Mouse (Mus musculus) fat pad, adult 2 months (tissue): ENCODE results near the gene Hebp1.

Experiments
- DNase-seq: peaks from one replicate; pipeline ENCODE4 v3.0.0-alpha.2; 2011; ENCODE audit warnings: low read depth, low spot score; ENCODE audit errors: extremely low read depth

Hebp1 gene

DNA sequence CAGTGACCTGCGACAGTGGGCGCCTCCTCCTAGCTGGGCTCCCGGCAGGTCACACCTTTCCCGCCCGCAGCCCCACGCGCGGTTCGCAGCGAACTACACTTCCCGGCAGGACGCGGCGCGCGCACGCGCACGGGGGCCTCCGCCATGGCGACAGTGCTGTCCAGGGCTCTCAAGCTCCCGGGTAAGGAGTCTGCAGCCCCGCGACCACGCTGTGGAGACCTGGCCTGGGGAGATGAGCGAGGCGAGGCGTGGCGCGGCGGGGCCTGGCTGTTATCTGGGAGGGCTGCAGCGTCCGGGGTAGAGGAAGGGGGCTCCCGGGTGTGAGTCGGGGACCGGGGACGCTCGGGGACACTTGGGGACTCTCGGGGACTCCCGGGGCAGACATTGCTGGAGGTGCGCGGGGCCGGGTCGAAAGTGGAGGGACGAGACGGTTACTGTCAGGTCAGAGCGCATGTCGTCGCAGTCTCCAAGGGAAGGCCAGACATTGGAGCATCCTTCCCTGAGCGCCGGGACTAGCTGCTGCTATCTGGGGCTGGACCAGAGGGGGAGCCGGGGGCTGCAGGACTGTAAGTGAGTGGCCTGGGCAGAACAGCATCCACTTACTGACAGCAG lies at the start of gene Hebp1, which contains the start of gene Fam234b:
Hebp1 (minus strand) TSS at position 102 of the 612 bp plus-strand sequence.
Fam234b (plus strand) TSS at position 57 of the 612 bp plus-strand sequence.
- DNase-seq = no peak

DNA sequence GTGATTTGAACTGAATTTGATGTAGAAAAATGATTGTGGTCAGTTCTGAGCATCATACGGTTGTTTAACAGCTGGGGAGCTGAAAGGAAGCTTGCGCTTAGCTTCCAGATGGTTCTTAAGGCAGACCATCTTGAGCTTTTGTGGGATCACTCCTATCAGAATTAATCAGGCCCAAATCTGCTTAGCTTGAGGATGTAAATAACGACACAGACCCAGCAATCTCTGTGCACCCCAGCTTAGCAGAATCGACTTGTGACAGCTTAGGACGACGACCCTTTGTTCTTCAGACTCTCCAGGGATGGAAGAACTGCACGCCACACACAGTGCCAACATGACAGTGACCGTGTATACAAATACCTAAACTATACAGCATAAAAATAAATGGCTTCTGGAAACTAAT lies 47.8 kb upstream of the Hebp1 start:
- no peak for DNase-seq

DNA sequence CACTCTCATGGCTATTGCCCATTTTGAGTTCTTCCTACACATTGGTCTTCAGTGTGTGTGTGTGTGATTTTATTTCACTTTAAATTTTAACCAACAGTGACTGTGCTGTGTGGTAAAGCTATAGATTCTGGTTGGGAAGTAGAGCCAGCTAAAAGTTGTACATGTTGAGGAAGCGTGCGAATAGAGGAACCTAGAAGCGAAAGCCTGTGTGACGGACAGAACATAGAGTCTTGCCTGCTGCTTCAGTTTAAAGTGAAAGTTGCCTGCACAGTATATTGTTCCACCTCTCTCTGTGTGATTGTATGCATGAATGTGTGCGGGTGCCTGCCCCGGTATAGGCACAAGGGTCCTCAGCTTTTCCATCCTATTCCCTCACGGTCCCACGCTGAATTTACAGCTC lies 42.5 kb upstream of the Hebp1 start:
- DNase-seq = no peak

DNA sequence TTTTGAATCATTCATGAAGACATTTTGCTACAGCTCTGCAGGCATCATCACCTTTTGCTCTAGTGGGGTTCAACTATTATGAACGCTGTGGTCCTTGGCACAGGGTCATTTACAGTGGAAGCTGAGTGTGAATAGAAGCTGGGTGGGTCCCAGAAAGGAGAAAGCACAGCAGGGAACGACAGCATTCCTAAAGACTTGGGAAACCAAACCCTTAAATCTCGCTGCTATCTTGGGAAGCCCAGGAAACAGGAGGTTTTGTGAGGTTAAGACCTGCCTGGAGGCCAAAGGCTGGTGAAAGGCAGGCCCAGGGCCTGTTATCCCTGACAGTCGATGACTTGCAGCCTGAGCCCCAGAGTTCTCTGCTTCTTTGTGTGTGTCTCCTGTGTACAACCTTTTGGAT lies 40.4 kb upstream of the Hebp1 start:
- no peak for DNase-seq

DNA sequence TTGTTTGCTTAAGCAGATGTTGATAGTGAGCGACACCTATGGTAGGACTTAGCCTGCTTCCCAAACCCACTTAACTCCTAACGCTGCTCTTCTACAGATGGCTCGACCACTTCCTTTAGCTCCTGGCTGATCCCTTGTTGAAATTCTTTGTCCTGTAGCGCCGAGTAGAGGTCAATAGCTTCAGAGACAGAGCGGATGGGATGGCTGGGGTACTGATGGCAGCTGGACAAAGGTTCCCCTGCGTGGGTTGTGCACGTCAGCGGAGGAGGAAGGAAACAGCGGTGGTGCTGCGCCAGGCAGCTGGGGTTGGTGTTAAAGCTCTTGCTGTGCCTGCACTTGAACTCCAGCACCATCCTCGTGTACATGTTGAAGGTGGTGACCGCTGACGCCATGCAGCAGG lies 39.5 kb upstream of the Hebp1 start:
- DNase-seq = no peak

DNA sequence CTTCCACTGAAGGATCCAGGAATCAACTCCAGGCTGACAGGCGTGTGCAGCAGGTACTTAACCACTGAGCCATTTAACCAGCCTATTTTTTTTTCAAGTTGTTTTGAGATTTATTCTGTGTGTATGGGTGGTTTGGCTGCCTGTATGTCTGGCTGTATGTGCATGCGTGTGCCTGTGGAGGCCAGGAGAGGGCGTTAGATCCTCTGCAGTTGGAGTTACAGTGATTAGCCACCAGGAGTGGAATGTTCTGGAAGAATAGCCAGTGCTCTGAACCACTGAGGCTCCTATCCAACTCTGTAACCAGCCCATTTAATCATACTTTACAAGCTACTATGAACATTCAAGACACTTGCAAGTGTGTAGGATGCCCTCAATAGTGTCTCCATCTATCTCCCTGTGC lies 38.8 kb upstream of the Hebp1 start:
- DNase-seq = no peak

DNA sequence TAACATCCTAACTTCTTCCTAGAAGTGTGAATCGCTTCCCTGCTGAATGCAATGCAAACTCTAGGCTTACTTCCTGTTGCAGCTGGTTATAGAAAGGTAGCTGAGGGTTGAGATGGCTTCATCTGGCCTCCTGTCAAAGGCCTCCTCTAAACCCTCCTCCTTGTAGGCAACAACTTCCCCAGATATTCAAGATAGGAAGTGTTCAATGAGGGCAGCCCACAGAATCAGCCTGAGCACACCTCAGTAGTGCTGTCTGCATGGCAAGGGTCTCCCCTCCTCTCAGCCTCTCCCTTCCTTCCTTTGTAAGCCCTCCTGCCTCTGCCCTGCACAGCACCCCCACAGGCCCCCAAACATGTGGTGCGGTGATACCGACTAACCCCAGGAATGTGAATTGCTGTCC lies 37.9 kb upstream of the Hebp1 start:
- no peak for DNase-seq

DNA sequence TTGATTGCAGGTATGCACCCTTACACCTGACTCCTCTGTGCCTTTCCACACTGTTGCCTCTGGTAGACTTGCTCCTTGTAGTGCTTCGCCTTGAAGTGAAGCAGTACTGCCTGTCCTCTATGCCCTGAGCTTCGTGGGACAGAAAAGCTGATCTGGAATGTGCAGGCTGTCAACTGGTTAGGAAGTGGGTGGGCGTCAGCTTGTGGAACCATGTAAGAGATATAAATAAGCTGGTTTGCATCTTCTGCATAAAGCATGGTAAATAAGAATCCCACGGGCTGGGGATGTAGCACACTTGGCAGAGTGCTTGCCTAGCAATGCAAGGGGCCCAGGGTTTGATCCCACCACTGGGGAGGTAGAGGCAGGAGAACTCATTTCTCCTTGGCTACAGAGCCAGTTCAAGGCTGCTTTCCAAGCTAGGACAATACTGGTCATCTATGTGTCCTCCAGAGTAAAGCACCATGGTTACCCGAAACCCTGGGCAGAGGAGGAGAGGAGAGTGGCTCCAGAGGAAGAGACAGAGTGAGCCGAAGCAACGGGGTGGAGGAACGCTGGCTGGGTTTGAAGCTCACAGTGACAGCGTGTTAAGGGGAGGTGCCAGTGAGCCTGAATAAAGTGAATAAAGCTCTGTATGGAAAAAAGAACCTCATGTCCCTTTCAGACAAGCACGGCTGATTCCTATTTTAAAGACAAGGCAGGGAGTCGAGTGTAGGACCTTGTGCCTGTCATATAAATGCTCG lies 34.8 kb upstream of the Hebp1 start:
- DNase-seq = no peak

DNA sequence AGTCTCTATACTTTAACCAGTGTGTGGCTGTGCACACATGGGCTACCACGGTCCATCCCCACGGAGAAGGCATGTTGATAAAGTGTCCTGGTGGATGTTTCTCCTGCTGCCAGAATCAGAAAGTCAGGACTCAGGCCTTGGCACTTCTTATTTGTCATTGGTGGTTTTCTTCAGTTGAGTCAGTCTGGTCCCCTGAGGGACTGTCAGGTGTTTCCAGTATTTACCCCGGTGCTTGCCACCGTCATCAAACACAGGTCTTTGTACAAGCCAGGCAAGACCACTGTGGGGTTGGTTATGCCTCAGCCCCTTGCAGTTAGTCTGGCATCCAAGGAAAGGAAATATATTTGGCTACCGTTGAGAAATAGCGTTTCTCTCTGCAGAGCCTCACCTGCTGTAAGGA lies 32.8 kb upstream of the Hebp1 start:
- no peak for DNase-seq

DNA sequence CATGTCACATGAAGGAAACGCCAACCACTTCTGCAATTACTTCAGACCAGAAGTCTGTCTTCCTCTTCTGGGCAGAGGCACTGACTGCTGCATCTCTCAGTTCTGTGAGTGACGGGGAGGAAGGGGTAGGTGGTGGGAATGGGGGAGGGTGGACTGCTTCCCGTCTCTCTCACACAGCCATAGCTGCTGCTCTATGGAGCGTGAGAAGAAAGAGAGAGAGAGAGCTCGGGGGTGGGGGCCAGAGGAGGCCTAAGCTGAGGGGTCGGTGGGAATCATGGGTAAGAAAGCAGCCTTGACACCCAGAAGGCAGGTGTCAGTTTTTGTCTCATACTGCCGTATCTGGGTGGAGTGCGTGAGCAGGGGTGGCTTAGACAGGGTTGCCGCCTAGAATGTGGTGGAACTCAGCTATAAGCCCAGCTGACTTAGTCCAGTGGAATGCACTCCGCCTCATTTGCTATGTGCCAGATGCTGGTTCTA lies 30.7 kb upstream of the Hebp1 start:
- no peak for DNase-seq

DNA sequence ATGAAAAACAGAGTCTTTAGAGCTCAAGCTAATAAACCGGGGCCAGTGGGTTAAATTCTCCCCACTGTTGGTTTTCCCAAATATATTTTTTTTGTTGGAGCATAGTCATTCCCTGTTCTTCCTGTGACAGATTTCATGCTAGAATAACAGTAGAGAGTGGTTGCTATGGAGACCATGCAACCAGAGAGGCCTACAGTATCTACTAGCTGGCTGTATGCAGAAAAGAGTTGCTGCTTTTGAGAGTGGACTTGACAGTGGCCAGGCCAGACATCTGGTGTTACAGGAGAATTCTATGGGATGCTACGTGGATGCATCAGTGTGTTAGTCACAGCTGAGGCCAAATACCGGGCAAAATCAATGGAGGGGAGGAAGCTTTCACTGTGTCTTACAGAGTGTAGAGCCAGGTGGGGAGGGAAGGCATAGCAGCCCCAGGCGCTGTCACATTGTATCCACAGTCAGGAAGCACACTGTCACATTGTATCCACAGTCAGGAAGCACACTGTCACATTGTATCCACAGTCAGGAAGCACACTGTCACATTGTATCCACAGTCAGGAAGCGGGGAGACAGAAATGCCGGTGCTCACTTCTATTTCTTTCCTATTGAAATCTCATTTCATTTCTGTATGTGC lies 26.1 kb upstream of the Hebp1 start:
- no peak for DNase-seq

DNA sequence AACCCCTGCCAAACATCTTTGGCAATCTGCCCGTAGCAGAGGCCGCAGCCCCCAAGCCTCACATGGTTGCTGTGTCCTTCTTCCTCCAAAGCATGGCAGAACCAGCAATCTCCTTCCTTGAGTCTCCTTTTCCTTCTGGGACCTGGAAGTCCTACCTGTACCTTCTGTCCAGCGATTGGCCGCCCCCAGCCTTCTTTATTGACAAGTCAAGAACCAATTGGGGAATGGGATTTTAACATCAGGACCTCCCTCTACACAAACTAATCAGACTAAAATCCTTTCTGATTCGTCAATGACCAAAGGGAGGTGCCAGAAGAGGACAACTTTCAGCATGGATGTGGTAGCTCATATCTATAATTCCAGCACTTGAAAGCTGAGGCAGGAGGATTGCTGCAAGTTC lies 22.1 kb upstream of the Hebp1 start:
- no peak for DNase-seq

DNA sequence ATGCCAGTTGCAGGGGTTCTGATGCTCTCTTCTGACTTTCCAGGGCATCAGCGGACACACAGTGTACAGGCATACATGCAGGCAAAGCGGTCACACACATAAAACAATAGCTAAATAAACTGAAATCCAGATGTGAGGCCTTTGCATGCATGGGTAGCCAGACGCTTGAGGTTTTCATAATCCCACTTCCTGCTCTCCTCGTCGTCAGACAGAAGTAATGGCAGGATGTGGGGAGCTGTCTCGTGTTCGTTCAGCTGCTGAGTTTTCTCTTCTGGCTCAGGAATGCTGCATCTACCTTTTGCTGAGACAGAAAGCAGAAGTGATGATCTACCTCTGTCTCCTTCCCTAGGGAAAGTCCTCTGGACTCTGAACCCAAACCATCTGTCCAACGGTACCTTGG lies 20.5 kb upstream of the Hebp1 start:
- DNase-seq = no peak

DNA sequence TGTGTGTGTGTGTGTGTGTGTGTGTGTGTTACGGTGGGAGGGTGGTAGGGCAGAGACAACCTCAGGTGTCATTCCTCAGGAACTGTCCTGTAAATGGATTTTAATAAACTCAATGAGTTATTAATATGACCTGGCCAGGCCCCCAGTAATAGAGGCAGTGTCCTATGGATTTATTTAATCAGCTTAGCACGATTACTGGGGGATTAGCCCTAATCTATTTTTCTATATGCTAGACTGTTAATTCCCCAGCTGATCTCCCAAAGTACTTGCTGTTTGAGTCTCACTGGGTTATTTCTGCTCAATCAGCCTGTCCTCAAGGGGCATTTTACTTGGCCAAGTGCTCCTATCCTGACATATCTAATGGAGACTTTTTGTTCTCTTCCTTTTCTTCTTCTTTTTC lies 14.8 kb upstream of the Hebp1 start:
- DNase-seq = no peak

DNA sequence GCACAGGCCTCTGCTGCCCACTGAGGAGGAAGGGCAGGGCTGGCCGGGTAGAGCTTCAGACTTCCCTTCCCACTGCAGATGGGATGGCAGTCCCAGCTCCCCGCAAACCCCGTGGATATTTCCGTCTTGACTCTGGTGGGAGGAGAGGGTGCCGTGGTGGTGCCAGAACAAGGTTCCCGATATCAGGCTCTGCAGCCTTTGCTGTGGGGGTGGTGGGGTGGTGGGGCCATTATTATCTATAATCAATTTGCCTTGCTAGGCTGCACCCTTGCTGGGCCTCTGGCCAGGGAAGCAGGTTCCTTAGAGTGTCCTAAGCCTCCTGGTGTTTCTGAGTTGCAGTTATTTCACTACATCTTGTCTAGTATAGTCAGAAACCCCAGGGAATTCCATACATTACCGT lies 13.3 kb upstream of the Hebp1 start:
- no peak for DNase-seq

DNA sequence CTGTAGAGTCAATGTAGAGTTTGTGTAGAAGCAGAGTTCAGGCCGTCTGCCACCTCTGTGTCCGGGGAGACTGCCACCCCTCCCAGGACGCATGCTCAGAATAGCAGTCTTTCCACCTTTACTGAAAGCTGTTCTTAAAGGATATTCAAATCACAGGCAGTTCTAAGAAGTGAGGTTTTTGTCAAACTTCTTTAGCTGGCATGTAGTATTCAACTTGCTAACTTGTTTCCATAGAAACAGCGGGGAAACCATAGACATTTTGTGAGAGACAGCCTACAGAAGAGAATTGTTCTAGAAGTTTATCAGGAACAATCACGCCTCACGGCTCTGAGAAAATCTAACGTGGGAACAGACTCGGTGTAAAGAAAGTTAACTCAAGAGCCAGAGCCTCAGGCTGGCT lies 9.1 kb upstream of the Hebp1 start:
- no peak for DNase-seq

DNA sequence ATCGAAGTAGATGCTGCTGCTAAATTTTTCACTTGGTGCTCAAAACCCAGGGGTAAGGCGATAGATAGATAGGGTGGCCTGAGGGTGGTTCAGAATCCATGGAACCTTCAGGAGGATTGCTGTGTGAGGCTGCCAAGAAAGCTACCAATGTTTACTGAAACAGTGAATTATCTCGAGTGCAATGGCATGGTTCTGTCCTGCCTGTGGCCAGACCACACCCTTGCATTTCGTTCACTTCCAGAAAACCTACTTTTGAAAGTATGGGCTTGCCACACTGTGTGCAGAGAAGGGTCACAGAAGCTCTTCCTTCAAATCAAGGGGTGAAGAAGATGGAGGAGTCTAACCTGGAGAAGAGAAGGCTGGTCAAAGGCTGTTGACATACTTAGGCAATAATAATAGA lies 8.0 kb upstream of the Hebp1 start:
- no peak for DNase-seq

DNA sequence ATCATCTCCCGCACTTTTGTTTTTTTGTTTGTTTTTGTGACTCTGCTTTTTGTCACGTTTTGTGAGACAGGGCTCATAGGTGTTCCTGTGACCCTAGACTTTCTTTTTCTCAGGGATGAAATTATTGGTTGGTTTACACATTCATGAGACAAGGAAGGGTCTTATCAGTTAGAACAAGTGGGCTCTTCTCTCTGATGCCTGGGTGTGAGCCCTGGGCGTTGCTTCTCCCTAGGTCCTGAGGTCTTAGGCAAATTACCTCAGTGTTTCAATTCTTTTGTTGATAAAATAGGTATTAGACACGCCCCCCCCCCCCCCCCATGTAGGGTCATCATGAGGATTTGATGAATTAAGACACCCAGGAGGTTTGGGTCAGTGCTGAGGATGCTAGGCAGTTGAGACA lies 7.0 kb upstream of the Hebp1 start:
- DNase-seq = no peak

DNA sequence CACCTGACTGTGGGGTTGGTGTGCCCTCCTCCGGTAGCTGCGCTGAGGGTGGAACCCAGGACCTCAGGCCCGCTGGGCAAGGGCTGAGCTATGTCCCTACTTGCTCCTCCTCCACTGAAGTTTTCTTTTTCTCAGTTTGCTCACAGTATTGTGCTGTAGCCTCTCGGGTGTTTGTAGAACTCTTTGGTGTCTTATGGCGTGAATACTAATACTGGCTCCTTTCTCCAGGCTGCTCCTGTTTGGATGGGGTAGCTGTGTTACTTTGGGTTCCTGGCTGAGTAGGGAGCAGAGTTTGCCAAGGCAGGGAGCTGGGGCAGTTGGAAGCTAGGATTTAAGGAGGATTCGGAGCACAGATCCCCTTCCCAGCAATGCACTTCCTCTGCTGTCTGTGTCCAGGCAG lies 5.9 kb upstream of the Hebp1 start:
- DNase-seq = no peak

DNA sequence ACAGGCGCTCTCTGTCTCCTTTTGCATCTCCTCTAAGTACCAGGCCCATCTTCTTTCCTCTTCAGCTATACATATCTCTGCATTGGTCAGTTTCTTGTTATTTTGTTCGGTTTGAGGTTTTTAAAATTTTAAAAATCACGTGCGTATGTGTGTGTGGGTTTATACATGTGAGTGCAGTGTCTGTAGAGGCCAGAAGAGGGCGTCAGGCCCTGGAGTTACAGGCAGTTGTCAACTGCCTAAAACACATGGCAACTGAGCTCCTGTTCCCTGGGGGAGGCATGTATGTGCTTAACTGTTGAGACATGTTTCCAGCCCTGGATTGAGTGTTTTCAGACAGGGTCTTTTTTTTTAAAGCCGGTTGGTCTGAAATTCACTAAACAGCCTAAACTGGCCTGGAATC lies 4.8 kb upstream of the Hebp1 start:
- DNase-seq = no peak

DNA sequence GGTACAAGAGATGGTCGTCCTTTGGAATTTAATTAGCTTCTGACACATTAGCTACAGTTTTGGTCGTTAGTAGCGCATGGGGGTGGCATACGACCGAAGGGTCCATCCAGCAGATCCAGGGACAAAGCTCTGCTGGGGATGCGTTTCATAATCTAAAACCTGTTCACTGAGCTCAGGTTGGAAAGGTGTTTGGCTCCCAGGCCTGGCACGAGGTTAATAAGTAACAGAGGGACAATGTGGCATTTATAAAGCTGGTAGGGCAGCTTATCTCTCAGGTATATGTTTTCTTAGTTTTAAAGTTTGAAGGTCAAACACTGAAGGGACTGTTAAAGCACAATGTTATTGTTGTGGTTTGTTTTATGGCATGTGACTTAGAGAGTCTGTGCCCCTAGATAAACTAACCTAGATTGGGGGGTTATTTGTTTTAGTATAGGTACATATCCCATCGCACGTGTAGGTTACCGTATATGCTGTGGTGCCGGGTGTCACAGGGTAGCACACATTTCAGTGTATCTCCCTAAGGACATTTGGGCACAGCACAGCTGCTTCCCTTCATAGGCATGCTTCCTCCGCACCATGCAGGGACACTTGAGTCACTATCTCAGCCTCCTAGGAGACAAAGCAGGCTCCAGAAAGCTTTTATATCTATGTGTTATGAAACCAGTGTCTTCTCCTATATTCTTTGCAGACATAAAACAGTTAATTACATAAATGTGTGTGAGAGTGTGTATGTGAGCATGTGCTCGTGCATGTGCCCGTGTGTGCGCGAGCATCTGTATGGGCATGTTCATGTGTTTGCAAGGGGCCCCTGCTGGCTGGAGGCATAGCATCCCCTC lies 2.5 kb upstream of the Hebp1 start:
- DNase-seq = peak; percentile 78
